Mouse (Mus musculus) cortical plate, adult 2 months (tissue): ENCODE data around the gene Pank1. TPM values are rescaled to one million over a fixed set of nuclear protein-coding genes. Genes with fewer than 3 reads are reported as not detected.

Experiments
- H3K27ac ChIP-seq: fragments of 200-500 bp; 2 replicates; pipeline ENCODE4 v1.5.1; 2012; ENCODE audit warnings: low read length, control low read depth, inconsistent platforms; ENCODE audit not compliant: insufficient read depth
- H3K4me1 ChIP-seq: fragments of 200-500 bp; 2 replicates; pipeline ENCODE4 v1.6.1; 2011; ENCODE audit warnings: low read length; ENCODE audit not compliant: control insufficient read depth, insufficient read depth
- H3K4me3 ChIP-seq: fragments of 200-500 bp; 2 replicates; pipeline ENCODE4 v1.5.1; 2011; ENCODE audit warnings: mild to moderate bottlenecking, low read length, control low read depth; ENCODE audit not compliant: insufficient read depth
- CTCF ChIP-seq: fragments of 200-500 bp; IDR thresholded peaks from 2 replicates; pipeline ENCODE4 v1.5.1; 2011; ENCODE audit warnings: mild to moderate bottlenecking, control low read depth, low read length; ENCODE audit not compliant: insufficient read depth; ENCODE audit errors: extremely low read depth
- POLR2A ChIP-seq: fragments of 200-500 bp; IDR thresholded peaks from 2 replicates; pipeline ENCODE4 v1.6.1; 2011; ENCODE audit warnings: mild to moderate bottlenecking, low read length, control low read depth; ENCODE audit not compliant: insufficient read depth; ENCODE audit errors: extremely low read depth
- polyA plus RNA-seq: library from polyadenylated mRNA; depleted of rRNA; stranded (reverse); fragments of >200 nt; gene quantifications from 2 replicates; pipeline ENCODE4 v1.2.3, GENCODE M21; 2012

The Pank1 gene
- polyA plus RNA-seq, 1 experiment: 6.8 TPM

DNA sequence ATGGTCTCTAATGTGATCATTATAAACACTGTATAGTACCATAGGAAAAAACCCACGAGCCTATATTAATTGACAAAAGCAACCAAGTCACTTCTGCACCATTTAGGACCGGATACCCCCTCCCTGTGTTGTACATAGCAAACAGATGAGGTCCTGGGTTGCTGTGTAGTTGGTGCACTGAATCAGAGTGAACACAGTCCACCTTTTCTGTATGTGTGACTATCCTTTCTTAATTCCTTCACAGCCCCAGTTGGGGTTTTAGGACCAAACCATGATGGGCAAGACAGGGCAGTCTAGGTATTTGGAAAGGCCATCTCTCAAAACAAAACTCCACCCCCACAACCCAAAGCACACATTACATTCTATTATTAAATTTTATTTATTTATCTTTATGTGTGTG is 22.5 kb upstream of the Pank1 start:
- Histone ChIP-seq H3K4me3 (no peak overlapping the region), H3K4me1 (no peaks in the 10 kb centered on the region), H3K27ac (no peak overlapping the region)
- no peak for TF ChIP-seq POLR2A
- TF ChIP-seq CTCF: no peak

DNA sequence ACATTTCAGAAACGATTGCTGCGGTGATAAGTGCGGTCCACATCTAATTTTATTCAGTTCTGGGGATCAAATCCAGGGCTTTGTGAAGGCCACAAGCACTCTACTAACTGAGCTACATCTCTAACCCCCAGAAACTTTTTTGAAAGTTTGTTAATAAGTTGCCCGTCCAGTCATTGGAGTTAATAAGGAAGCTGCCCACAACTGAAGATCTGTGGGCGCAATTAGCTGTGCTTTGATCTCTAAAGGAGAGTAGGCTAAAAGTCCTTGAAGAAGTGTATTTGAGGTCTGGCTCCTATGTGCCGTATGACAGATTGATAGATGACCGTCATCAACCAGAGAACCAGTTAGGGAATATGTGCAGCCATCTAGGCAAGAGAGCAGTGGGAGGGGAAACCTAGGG is 22.0 kb upstream of the Pank1 start:
- Histone ChIP-seq H3K4me1 (no peaks in the 10 kb centered on the region), H3K27ac (no peak overlapping the region), H3K4me3 (no peak overlapping the region)
- no peak for TF ChIP-seq POLR2A
- TF ChIP-seq CTCF: no peak

DNA sequence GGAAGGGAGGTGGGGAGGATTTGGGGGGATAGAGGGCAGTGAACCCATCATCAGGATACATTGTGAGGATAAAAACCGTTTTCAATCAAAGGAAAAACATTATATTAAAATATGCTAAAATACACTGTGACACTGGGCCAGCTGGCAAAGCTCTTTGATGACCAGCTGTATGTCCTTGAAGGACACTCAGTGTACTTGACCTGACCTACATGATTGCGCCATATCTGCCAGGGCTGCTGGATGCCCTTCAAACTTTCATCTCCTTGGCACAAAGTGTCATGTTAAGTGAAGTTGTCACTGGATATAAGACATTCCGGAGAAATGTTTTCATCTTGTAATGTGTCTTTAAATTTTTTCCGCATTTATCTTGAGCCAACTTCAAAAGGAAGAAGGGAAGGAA is 19.7 kb upstream of the Pank1 start:
- TF ChIP-seq CTCF: no peak
- TF ChIP-seq POLR2A: no peak
- H3K27ac ChIP-seq: no peak overlapping the region
- H3K4me1 ChIP-seq: no peaks in the 10 kb centered on the region
- H3K4me3 ChIP-seq: no peak overlapping the region

DNA sequence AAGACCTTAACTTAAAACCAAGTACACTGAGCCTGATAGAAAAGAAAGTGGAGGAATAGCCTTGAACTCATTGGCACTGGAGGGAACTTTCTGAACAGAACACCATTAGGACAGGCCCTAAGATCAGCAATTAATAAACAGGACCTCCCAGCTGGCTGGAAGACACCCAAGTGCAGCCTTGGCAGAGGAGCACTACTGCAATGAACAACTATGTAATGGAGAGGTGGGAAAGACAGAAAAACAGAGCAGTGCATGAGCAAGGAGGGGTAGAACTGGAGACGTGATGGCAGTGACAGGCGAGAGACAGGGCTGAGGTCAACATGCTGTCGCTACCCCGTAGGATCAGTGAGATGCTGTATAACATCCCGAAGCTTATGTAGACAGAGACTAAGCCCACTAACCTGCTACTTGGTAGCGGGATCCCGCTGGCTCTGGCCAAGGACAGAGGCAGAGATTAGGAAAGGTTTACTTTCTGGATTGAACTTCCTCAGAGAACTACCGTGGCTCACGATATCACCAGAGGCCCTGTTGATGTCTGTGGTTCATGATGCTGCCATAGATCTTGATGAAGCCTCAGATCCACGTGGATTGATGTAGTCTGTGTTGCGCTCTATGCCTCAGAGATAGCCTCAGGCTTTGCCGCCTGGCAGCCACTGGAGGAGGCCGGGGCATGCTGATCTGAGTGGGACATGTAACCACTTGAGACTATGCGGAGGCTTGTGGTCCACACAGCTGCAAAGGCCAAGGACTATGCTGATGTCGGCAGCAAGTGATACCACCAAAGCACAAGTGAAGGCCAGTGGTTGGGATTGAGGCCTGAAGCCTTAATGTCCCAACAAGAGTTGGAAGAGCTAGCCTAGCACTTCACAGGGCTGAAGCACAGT is 18.1 kb upstream of the Pank1 start:
- no peak for TF ChIP-seq POLR2A
- TF ChIP-seq CTCF: no peak
- H3K27ac ChIP-seq: no peak overlapping the region
- no peak overlapping the region for H3K4me3 ChIP-seq
- no peaks in the 10 kb centered on the region for H3K4me1 ChIP-seq

DNA sequence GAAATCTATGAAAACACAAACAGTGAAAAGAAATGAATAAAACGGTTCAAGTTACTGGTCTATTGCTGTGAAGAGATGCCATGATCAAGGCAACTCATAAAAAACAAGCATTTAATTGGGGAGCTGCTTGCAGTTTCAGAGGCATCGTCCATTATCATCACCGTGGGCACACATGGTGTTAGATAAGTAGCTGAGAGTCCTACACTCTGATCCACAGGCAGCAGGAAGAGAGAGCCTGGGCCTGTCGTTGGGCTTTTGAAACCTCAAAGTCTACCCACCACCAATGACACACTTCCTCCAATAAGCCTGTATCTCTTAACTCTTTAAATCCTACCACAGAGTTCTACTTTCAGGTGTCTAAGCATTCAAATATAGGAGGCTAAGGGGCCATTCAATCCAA is 15.8 kb upstream of the Pank1 start:
- Histone ChIP-seq H3K4me1 (no peaks in the 10 kb centered on the region), H3K4me3 (no peak overlapping the region), H3K27ac (no peak overlapping the region)
- no peak for TF ChIP-seq CTCF
- TF ChIP-seq POLR2A: no peak

DNA sequence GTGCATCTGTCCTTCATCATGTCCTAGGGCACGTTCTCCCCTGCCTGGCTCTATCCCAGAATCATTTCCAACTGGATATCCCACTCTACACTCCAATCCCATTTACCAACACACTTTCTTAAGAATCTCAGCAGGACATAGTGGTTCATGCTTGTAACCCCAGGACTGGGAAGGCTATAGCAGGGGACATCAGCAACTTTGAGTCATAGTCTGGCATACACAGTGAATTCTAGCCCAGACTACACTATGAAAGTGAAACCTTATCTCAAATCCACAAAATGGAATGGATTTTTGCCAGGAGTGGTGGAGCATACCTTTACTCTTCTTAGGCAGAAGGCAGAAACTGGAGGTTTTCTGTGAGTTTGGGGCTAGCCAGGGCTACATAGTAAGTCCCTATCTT is 12.3 kb upstream of the Pank1 start:
- Histone ChIP-seq H3K4me3 (no peak overlapping the region), H3K4me1 (no peaks in the 10 kb centered on the region), H3K27ac (no peak overlapping the region)
- TF ChIP-seq POLR2A (no peak), CTCF (no peak)

DNA sequence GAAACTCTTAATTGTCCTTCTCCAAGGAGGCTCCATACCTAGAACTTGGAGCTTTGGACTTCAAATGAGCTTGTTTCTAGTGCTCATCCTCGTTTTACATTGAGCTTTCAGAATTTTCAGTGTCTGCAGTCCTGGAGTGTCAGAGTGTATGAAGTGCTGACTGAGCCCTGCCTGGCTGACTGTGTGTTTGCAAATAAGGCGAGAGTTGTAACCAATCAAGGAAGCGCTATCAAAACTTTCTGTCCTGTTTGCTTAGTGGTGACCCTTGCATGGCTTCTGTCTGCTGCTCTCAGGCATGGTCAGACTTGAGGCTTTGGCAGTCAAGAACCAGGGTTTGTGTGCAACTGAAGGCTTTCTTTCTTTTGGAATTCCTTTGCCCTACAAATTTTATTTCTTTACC is 11.7 kb upstream of the Pank1 start:
- Histone ChIP-seq H3K27ac (no peak overlapping the region), H3K4me1 (no peaks in the 10 kb centered on the region), H3K4me3 (no peak overlapping the region)
- TF ChIP-seq CTCF (no peak), POLR2A (no peak)

DNA sequence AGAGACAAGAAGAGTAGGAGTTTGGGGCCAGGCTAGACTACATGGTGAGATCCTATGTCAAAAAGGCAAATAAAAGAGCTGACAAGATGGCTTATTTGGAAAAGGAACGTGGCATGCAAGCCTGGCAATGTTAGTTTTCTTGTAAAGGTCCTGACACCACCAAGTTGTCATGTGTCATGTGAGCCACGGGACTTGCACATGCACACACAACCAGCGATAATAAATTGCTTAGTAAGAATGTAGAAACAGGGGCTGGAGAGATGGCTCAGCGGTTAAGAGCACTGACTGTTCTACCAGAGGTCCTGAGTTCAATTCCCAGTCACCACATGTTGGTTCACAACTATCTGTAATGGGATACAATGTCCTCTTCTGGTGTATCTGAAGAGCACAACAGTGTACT is 7.1 kb upstream of the Pank1 start:
- Histone ChIP-seq H3K4me1 (no peaks in the 10 kb centered on the region), H3K4me3 (no peak overlapping the region), H3K27ac (no peak overlapping the region)
- no peak for TF ChIP-seq CTCF
- TF ChIP-seq POLR2A: no peak

DNA sequence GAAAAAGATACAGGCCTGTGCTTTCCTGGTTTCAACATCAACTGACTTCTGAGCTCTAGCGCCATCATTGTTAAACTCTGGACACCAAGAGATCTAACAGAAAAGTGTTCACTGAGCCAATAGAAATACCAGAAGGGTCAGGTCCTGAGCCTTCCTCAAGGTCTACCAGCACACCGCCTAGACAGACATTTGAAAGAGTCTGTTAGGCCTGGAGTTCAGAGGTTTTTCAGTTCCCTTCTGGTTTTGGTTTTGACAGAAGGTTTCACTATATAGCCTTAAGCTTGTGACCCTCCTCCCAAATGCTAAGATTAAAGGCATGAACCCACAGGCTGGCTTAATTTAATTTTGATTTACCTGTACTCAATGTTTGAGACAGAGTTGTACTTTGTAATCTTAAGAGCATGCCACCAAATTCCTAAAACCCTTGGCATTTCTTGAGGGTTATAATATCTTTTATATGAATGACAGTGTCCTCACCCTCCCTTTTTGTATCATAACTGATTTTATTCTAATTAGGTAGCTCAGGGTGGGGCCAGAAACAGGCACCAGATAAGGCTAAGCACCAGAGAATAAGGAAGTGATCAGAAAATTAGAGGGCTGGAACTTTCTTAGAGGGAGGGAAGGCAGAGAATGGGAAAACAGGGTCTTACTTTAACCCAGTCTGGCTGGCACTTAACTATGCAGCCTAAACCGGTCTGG is 4.4 kb upstream of the Pank1 start:
- peaks cover 2% of the 10 kb centered on the region; the same call in 1 of the 2 replicates for H3K4me1 ChIP-seq
- no peak overlapping the region for H3K4me3 ChIP-seq
- TF ChIP-seq CTCF (no peak), POLR2A (no peak)
- H3K27ac ChIP-seq: no peak overlapping the region

DNA sequence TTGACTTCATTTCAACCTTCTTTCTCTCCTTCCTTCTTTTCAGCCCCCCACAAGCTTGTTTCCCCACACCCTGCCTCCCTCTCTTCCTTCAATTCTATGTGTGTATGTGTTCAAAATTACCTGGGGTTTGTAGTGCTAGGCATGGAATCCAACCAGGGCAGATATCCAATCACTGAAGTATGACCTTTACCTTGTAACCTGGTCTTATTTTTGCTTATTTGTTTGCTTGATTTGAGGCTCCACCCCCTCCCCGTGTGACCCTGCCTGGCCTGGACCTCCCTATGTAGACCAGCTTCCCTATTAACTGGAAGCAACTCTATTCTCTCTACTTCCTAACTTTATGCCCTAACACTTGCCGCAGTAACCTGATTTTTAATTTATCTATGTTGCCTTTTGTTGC is 3.2 kb upstream of the Pank1 start:
- H3K4me1 ChIP-seq: peaks cover 2% of the 10 kb centered on the region; the same call in 1 of the 2 replicates
- H3K4me3 ChIP-seq: no peak overlapping the region
- no peak overlapping the region for H3K27ac ChIP-seq
- TF ChIP-seq POLR2A (no peak), CTCF (no peak)
